Mouse (Mus musculus): ENCODE data around the gene Spock2.
A peak's percentile ranks its signal among the peaks of the same experiment; 100 is the strongest.
"Not testable (repeated sequence)": the region's sequence is repeated elsewhere in the genome, so short reads cannot be mapped to it uniquely, and the experiment has no call there.

The Spock2 gene

DNA sequence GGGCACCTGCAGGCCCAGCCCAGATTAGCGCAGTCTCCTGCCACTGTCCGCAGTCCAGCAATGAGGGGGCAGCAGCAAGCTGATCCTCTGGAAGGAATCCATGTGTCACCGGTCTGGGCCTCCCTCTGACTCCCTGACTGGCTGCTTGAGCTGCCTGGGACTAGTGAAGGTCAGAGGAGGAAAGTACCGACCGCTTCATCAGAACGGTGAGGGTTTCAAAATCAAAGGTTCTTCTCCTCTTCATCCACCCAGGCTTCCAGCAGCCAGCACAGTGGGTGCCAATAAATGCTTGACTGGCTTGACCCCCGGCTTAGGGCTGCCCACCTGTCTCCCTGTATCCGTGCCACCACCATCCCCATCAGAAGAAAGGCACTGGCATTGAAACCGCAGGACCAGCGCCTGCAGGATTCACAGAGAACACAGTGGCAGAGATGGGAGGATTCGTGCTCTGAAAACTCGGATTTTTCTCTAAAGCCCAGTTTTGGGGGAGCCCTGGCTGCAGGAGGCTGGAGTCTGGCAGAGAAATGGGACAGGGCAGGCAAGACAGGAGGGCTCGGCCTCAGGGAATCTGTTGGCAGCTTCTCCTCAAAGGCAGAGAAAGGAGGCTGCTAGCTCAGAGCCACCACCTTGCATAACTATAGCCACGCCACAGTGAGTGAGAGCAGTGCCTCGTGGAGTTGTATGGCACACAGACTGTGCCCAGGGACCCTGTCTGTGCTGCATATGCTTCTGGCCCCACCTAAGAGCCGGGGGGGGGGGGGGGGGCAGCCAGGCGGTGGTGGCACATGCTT is 2.5 kb downstream of the Spock2 start:
- no peak for DNase-seq (ENCODE audit: low read depth, low spot score)

DNA sequence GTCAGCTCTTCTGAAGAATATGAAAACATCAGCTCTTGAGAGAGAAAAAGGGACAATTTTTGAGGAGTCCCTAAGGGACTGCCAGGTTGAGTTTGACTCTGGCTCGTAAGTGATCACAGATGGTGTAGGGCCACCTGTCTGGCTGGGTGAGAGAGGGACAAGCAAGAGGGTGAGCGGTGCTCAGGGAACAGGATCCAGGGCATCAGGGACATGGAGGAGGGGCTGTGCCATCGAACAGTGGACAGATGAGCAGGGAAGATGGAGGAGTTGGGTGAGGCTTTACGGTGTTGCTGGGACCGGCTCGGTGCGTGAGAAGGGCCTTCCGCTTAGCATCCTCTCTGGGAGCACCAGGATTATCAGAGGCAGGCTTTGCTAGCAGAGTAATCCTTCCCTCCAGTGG is 3.3 kb downstream of the Spock2 start:
- DNase-seq (ENCODE audit: low read depth, low spot score), result no peak

DNA sequence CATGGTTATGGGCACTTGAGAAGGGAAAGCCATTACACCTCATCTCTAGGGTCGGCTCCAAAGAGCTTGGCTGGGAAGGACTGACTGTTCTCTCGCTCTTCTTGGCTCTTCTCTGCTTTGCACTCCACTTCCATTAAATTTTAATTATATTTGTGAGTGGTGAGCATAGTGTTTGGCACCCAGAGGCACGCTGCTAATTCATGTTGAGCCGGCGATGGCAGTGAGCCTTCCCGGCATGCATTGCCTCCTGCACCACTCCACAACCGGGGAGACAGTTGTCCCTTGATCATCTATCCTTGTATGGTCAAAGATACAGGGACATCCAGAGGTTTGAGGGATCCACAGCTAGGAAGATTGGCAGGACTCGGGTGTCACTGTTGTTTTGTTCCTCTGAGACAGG is 4.0 kb downstream of the Spock2 start:
- no peak for DNase-seq (ENCODE audit: low read depth, low spot score)

DNA sequence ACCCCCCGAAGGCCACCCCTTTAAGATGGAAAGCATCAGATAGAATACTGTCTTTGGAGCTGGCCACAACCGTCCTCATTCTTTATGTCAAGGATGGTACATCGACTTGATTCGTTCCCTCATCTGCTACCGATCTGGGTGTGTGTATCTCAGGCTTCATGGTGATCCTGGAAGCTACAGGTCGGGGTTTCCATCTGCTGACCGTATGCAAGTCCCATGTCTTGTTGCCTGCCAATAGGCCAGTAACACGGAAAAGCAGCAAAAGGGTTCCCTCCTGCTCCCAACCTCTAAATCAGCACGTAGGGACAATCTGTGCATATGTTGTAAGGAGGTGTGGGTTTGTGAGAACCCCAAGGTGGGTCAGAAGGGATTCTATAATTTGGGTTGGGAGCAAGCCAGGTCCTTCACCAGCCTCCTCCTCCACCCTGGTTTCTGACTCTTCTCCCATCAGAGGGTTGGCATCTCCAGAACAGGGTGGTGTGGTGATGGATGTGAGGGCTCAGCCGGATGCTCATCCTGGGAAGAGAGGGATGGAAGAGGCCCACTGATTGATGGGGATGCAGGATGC is 5.0 kb downstream of the Spock2 start:
- DNase-seq (ENCODE audit: low read depth, low spot score), result no peak

DNA sequence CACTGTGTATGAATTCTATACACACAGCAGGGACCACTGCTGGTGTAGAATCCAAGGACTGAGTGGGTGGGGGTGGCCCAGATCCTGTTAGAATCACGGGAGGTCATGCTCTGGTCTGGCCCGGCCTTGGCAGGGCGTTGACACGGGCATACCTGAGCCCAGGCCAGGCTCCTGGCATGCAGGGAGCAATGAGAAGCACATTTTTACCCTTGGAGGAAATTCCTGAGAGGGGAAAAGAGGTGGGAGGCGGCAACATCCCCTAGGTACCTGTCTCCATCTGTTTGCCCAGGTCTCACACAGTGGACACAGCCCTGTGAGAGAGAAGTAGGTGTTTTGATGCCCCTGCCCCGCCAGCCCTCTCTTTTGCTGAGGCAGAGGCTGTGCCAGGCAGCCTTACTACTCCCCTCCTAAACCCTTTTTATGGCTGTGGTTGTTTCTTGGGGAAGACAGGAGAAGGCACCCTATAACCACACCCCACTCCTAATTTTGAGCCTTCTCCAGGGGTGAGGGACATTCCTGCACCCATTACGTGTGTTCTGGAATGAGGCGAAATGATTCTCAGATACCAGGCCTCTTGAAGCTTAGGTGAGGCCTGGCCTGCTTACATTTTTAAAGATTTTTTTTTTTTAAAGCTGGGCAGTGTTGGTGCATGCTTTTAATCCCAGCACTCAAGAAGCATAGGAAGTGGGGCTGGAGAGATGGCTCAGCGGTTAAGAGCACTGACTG is 8.1 kb downstream of the Spock2 start:
- DNase-seq (ENCODE audit: low read depth, low spot score), result no peak

DNA sequence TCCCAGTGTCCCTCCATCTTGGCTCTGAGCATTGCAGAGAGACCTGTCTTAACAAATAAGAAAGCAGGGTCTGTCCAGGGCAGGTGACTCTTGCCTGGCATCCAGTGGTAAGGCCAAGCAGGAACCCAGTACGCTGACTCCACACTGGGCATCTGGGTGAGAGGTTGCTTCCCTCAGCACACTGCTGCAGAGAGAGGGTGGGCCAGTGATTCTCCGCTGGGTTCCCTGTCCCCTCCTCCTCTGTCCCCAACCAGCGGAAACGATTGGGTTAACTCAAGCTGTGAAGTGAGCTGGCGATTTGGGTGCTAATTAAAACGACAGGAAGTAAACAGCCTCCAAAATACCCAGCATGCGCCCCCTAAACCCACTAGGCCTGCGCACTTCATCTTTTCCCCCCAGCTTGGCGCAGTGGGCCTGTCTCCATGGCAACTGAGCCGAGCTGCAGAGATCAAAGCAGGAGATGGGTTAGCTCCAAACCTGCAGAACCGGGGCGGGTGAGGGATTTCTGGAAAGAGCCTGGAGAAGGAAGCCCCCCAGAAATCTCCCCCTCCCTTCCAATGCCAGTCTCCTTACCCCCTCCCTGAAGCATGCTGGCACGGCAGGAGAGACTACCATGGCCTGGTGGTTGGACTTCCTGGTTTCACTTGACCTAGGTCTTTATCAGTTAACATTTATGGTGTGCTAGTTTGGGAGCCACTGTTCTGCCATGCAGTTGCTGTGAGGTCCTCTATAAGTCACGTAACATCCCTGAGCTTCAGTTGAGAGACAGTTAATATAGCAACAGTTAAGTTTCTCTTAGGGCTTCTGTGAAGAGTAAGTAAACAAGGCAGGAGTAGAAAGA is 9.5 kb downstream of the Spock2 start:
- peak; percentile 87 for DNase-seq (ENCODE audit: low read depth, low spot score)

DNA sequence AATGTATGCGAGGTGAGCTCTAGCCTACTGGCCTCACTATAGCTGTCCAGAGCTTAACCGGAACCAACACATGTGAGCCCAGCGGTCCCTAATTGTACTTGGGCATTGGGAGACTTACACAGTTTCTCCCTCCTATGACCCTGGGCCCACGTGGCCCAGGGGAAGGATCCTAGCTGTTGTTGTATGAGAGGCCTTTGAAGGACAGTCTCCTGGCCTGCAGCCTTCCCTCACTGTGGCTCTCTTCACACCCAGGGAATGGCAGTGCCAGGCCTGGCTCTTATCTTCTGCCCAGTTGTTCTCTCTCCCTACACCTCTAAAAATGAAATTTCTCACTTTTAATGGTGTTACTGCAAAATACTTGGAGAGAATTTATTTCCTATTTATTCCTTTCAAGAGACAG is 11.0 kb downstream of the Spock2 start:
- no peak for DNase-seq (ENCODE audit: low read depth, low spot score)

DNA sequence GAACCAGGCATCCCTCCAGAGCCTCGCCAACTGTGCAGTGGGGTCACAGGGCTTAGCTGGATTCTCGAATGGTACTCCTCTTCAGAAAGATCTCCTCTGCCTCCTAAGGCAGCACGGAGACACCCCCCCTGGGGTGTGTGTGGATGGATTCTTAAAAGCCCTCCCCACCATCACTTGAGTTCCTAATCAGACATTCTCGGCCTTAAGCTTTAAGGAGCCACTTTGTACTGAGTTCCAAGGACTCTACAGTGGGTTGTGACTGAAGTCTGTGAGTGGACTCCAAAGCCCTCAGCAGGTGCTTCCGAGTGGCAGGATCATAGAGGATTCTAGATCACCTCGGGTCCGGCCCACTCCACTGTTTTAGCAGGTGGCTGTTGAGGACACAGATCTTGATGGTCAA is 12.4 kb downstream of the Spock2 start:
- DNase-seq (ENCODE audit: low read depth, low spot score), result no peak

DNA sequence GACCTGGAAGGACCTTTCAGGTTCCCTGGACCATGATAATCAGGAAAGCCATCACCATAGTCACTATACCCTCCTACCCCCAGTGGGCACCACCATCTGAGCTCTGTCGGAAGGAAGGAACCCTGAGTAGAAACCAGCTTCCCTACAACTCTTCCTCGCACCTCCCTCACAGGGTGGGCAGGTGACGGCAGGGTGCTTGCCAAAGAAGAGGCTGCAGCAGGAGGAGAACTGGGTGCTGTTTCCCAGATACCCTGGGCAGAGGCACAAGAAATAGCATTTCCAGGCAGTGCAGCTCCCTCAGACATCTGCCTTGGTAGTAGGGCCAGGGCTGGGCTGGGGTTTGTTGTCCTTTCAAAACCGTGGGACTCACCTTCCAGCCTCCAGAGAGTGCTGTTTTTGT is 14.6 kb downstream of the Spock2 start:
- no peak for DNase-seq (ENCODE audit: low read depth, low spot score)

DNA sequence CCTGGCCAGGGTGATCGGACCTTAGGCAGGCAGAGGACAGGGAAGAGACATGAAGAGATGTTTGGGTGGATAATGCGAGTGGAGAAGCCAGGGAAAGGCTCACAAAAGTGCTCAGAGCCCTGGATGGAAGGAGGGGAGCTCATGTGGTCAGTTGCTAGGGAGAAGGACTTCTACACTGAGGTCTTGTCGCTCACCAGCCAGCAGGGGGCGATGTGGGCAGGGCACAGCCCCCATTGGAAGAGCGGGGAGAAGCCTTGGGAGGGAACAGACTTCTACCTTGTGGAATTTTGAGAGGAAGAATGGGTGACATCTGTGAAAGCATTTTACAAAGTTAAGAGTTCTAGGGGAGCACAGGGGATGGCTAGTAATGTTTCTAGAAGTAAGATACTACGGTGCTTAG is 18.1 kb downstream of the Spock2 start:
- DNase-seq (ENCODE audit: low read depth, low spot score), result no peak

DNA sequence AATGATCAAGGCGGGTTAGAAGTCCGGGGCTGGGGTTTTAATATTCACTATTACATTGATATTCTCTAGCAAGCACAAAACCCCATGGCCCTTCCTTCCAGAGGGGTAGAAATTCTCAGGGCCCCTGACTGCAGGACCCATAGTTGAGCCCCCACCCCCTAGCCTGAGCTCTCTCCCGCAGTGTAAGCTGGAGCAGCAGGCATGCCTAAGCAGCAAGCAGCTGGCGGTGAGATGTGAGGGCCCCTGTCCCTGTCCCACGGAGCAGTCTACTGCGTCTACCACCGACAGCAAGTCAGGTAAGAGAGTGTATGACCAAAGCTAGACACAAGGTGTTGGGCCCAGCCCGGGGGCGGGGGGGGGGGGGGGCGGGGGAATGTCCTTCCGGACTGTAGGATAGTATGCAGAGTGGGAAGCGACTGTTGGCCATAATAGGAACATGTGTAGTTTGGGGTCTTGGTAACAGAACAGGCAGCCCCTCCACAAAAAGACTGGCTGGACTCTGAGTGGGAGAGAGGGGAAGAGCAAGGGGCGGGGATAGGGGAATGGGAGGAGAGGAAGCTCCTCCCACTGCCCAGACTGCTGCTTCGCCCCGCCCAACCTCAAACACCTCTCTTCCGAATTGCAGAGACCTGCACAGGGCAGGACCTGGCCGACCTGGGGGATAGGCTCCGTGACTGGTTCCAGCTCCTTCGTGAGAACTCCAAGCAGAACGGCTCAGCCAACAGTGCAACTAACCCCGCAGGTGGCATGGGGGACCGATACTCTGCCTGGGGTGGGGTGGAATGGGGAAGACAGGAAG is 19.7 kb downstream of the Spock2 start:
- DNase-seq (ENCODE audit: low read depth, low spot score), result no peak

DNA sequence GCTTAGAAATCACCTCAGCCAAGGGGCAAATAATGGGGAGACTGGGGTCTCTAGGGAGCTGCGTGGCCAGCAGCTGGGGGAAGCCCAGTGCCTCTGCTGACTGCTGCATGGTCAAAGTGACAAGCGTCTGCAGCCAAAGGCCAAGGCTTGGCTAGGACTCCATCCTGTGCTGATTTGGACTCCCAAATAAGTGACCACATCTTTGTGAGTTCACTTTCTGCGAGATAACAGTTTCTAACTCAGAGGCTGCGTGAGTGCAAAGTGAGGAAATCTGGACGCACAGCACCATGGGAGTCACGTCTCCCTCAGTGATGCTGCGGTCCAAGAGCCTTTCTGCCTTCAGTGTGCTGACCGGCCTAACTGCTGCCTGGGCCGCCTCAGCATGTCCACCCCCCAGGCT is 22.3 kb downstream of the Spock2 start:
- no peak for DNase-seq (ENCODE audit: low read depth, low spot score)

DNA sequence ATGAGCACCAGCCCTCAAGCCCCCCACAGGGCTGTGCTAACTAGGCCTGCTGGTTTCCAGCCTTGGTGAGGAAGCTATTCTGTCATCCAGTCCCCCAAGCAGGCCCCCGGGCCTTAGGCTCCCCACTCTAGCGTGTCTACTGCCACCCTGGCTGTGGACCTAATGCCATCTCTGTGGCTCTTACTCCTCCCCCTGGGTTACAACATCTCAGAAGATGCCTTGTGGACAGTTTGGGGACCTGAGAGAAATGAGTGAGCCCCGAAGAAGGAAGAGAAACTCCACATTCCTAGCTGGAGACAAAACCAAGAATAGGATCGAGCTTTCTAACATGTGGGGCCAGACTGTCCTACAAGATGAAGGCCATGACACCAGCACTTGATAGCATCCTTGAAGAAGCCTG is 24.5 kb downstream of the Spock2 start:
- DNase-seq (ENCODE audit: low read depth, low spot score), result no peak

DNA sequence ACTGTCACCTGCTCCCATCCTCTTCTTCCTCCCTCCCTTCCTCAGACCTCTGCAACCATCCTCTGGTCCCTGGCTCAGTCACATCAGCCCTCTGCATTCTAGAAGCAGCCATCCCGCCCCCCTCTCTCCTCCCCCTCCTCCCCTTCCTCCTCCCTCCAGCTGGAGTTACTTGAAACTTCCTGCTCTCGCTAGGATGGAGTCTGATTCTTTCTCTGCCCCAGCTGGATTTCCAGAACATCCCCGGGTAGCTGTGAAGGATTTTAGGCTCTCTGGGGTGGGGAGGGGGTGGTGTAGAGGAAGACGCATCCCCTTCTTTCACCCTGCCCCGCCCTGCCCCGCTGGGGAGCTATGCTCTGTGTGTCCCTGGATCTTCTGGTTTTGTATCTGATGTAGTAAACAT is 27.5 kb downstream of the Spock2 start:
- DNase-seq (ENCODE audit: low read depth, low spot score), result no peak

DNA sequence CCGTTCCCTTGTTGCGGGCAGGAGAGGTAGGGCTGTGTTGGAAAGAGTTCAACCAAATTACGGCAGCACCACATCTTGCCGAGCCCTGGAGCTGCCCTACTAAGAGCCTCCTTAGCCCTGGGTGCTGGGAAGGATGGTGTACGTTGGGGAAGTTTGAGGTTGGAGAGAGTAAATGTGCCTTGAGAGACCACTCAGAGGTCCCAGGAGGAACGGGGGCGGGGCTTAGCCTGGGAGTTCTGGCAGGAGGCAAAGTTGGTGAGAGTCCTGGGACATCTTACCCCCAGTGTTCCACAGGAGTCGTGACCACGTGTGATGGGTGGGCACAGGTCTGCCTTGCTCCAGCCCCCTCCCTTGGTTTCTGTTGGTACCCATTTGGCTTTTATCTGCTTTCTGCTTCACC is 28.2 kb downstream of the Spock2 start:
- DNase-seq (ENCODE audit: low read depth, low spot score), result no peak

DNA sequence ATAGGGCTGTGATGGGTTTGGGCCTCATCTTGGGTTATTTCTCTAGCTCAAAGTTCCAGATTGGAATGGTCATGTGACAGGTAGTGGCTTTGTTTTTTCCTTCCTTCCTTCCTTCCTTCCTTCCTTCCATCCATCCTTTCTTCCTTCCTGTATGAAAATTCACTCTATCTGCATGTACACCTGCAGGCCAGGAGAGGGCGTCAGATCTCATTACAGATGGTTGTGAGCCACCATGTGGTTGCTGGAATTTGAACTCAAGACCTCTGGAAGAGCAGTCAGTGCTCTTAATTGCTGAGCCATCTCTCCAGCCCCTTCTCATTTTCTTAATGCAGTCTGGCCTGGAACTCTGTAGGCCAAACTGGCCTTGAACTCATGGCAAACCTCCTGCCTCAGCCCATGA is 30.0 kb downstream of the Spock2 start:
- DNase-seq (ENCODE audit: low read depth, low spot score), result not testable (repeated sequence)

DNA sequence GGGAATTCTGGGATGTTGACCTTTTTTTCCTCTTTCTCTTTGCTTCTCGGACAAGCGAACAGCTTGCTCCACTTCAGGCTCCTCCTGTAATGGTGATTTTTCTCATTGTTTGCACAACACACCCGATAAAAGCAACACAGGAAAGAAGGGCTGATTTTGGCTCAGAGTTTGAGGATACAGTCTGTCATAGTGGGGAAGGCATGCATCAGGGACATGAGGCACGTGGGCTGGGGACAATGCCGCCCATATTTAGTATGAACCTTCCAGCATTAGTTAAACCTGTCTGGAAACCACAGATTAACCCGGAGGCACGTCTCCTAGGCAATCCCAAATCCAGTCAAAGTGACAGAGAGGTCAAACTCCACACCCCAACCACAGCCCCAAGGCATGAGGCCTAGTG is 30.9 kb downstream of the Spock2 start:
- DNase-seq (ENCODE audit: low read depth, low spot score), result no peak

DNA sequence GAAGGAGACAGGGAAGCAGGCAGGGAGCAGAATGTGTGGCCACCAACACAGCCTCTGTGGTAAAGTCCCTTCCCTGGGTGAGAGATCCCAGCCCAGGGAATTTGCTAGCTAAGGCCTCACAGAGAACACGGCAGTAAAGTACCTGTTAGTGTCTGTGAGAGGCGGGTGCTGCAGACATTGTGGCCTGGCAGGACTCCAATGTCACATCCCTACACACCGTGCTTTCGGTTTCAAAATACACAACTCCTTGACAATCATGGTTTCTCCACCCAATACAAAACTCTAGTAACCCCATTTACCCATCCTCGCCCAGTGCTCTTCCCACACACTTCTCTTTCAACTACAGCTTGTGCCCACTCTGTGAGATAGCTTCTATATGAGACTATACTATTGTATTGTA is 32.7 kb downstream of the Spock2 start:
- DNase-seq (ENCODE audit: low read depth, low spot score), result no peak

DNA sequence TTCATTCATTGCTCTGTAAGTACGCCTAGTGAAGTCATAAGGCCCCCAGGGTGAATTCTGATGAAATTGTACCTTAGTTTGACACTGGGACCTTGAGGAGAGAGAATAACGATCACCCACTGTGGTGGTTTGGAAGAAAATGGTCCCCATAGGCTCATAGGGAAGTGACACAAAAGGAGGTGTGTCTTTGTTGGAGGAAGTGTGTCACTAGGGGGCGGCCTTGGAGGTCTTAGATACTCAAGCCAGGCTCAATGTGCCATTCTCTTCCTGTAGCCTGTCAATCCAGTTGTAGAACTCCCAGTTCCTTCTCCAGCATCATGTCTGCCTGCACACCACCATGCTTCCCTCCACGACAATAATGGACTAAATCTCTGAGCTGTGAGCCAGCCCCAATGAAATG is 34.7 kb downstream of the Spock2 start:
- DNase-seq (ENCODE audit: low read depth, low spot score), result no peak

DNA sequence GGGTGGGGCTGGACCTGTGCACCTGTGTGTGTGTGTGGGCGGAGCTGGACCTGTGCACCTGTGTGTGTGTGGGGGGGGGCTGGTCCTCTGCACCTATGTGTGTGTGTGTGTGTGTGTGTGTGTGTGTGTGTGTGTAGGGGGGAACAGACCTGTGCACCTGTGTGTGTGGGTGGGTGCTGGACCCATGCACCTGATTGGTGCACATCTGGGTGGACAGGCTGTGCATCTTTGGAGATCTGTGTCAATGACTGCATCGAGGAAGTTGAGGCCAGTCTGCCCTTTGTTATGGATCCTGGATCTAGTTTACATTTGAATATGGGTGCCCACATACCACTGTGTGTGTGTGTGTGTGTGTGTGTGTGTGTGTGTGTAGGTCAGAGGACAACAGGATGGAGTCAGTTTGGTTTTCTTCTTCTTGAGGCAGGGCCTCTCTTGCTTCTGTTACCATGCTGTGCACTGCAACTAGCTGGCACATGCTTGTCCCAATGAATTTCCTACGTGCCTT is 35.7 kb downstream of the Spock2 start:
- DNase-seq (ENCODE audit: low read depth, low spot score), result no peak

DNA sequence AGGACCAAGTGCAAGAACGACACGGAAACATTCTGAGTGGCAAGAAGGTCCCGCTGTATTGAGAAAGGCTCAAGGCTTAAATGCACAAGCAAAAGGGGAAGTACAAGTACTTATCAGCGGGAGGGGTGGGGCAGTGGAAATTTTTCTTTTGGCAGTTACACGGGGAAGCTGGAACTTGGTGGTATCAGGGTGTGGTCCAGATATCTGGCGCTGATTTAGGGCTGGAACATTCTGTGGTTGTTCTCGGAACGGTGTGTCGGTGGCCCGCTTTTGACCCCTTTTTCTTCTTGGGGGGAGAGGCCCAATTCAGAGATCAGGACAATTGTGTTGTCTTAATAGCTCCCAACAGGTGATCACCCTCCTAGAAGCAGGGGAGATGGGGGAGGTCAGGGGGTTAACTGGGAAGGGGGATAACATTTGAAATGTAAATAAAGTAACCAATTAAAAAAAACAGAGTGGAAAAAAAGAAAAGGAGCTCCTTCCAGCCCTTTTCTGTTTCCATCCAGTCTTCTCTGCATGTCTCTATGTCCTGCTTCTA is 41.6 kb downstream of the Spock2 start:
- not testable (repeated sequence) for DNase-seq (ENCODE audit: low read depth, low spot score)

All from brain, embryonic 18.5 days (tissue).